Mouse (Mus musculus): ENCODE measurements at regions not wholly inside any gene's neighbourhood (a gene's known extent, or its start where the extent isn't known, plus 50 kb on each side); places are given as distances from the start of the nearest gene placed in this dataset.

- WGBS = 91% methylated on average over 7 of the region's 7 CpGs
- ATAC-seq (ENCODE audit: low FRiP score) = no peak
- Histone ChIP-seq H3K9ac (replicated peaks) (no peak overlapping the region), H3K4me2 (no peak overlapping the region), H3K9me3 (replicated peaks) (no peaks in the 10 kb centered on the region), H3K4me1 (no peaks in the 10 kb centered on the region), H3K36me3 (no peaks in the 10 kb centered on the region), H3K27me3 (replicated peaks) (no peaks in the 10 kb centered on the region), H3K27ac (replicated peaks) (no peak overlapping the region), H3K4me3 (replicated peaks) (no peak overlapping the region)
Measured at GRCm38 (mm10) chr14:102825525-102825924, 156.9 kb downstream of the Kctd12 start.

- H3K4me3 ChIP-seq (replicated peaks) = no peak overlapping the region
- no peaks in the 10 kb centered on the region for H3K4me1 ChIP-seq
- WGBS = 92% methylated on average over 5 of the region's 5 CpGs
- H3K9me3 ChIP-seq (replicated peaks) = no peaks in the 10 kb centered on the region
- ATAC-seq (ENCODE audit: low FRiP score) = no peak
- no peak overlapping the region for H3K9ac ChIP-seq (replicated peaks)
- H3K36me3 ChIP-seq = no peaks in the 10 kb centered on the region
- no peak overlapping the region for H3K27ac ChIP-seq (replicated peaks)
- no peaks in the 10 kb centered on the region for H3K27me3 ChIP-seq (replicated peaks)
- H3K4me2 ChIP-seq = no peak overlapping the region
Measured at GRCm38 (mm10) chr14:102820663-102821062, 161.8 kb downstream of the Kctd12 start.

- no peak for ATAC-seq (ENCODE audit: low FRiP score)
- Histone ChIP-seq H3K4me3 (replicated peaks) (no peak overlapping the region), H3K9ac (replicated peaks) (no peak overlapping the region), H3K4me2 (no peak overlapping the region), H3K4me1 (no peaks in the 10 kb centered on the region), H3K27me3 (replicated peaks) (no peaks in the 10 kb centered on the region), H3K9me3 (replicated peaks) (no peaks in the 10 kb centered on the region), H3K27ac (replicated peaks) (no peak overlapping the region), H3K36me3 (no peaks in the 10 kb centered on the region)
- 69% methylated on average over 5 of the region's 5 CpGs for WGBS
Measured at GRCm38 (mm10) chr14:102811678-102812081, 170.8 kb downstream of the Kctd12 start.

GRCm38 (mm10) chr14:102811022-102811421 lies 171.4 kb downstream of the Kctd12 start:
- H3K9ac ChIP-seq (replicated peaks) = no peak overlapping the region
- no peaks in the 10 kb centered on the region for H3K27me3 ChIP-seq (replicated peaks)
- H3K9me3 ChIP-seq (replicated peaks) = no peaks in the 10 kb centered on the region
- H3K4me3 ChIP-seq (replicated peaks) = no peak overlapping the region
- H3K4me2 ChIP-seq = no peak overlapping the region
- no peaks in the 10 kb centered on the region for H3K36me3 ChIP-seq
- no peaks in the 10 kb centered on the region for H3K4me1 ChIP-seq
- H3K27ac ChIP-seq (replicated peaks) = no peak overlapping the region
- WGBS = 59% methylated on average over 5 of the region's 5 CpGs
- no peak for ATAC-seq (ENCODE audit: low FRiP score)

GRCm38 (mm10) chr14:102810121-102810921 lies 172.1 kb downstream of the Kctd12 start:
- WGBS = 66% methylated on average over 7 of the region's 7 CpGs
- no peak for ATAC-seq (ENCODE audit: low FRiP score)
- Histone ChIP-seq H3K36me3 (no peaks in the 10 kb centered on the region), H3K27me3 (replicated peaks) (no peaks in the 10 kb centered on the region), H3K9ac (replicated peaks) (no peak overlapping the region), H3K4me3 (replicated peaks) (no peak overlapping the region), H3K4me1 (no peaks in the 10 kb centered on the region), H3K9me3 (replicated peaks) (no peaks in the 10 kb centered on the region), H3K4me2 (no peak overlapping the region), H3K27ac (replicated peaks) (no peak overlapping the region)

GRCm38 (mm10) chr14:102805936-102806923 lies 176.2 kb downstream of the Kctd12 start:
- Histone ChIP-seq H3K9ac (replicated peaks) (no peak overlapping the region), H3K4me3 (replicated peaks) (no peak overlapping the region), H3K9me3 (replicated peaks) (no peaks in the 10 kb centered on the region), H3K36me3 (no peaks in the 10 kb centered on the region), H3K4me1 (no peaks in the 10 kb centered on the region), H3K27me3 (replicated peaks) (no peaks in the 10 kb centered on the region), H3K27ac (replicated peaks) (no peak overlapping the region), H3K4me2 (no peak overlapping the region)
- WGBS = 74% methylated on average over 21 of the region's 21 CpGs
- ATAC-seq (ENCODE audit: low FRiP score) = no peak

GRCm38 (mm10) chr14:102795676-102796075 lies 186.8 kb downstream of the Kctd12 start:
- Histone ChIP-seq H3K9ac (replicated peaks) (no peak overlapping the region), H3K27me3 (replicated peaks) (no peaks in the 10 kb centered on the region), H3K27ac (replicated peaks) (no peak overlapping the region), H3K36me3 (no peaks in the 10 kb centered on the region), H3K4me3 (replicated peaks) (no peak overlapping the region), H3K4me2 (no peak overlapping the region), H3K4me1 (no peaks in the 10 kb centered on the region), H3K9me3 (replicated peaks) (peaks cover 3% of the 10 kb centered on the region; the same call in 1 of the 2 replicates)
- 77% methylated on average over 2 of the region's 2 CpGs for WGBS
- ATAC-seq (ENCODE audit: low FRiP score) = no peak

GRCm38 (mm10) chr14:102794898-102795297 lies 187.5 kb downstream of the Kctd12 start:
- no peak for ATAC-seq (ENCODE audit: low FRiP score)
- Histone ChIP-seq H3K27me3 (replicated peaks) (no peaks in the 10 kb centered on the region), H3K27ac (replicated peaks) (no peak overlapping the region), H3K9me3 (replicated peaks) (peaks cover 3% of the 10 kb centered on the region; the same call in 1 of the 2 replicates), H3K4me3 (replicated peaks) (no peak overlapping the region), H3K9ac (replicated peaks) (no peak overlapping the region), H3K4me1 (no peaks in the 10 kb centered on the region), H3K36me3 (no peaks in the 10 kb centered on the region), H3K4me2 (no peak overlapping the region)
- WGBS = 92% methylated on average over 2 of the region's 2 CpGs

- H3K27me3 ChIP-seq (replicated peaks) = no peaks in the 10 kb centered on the region
- no peak overlapping the region for H3K4me3 ChIP-seq (replicated peaks)
- H3K4me2 ChIP-seq = no peak overlapping the region
- no peak overlapping the region for H3K9ac ChIP-seq (replicated peaks)
- 84% methylated on average over 7 of the region's 7 CpGs for WGBS
- no peak overlapping the region for H3K27ac ChIP-seq (replicated peaks)
- H3K4me1 ChIP-seq = no peaks in the 10 kb centered on the region
- H3K36me3 ChIP-seq = no peaks in the 10 kb centered on the region
- peaks cover 3% of the 10 kb centered on the region; the same call in 1 of the 2 replicates for H3K9me3 ChIP-seq (replicated peaks)
- ATAC-seq (ENCODE audit: low FRiP score) = no peak
Measured at GRCm38 (mm10) chr14:102793753-102794152, 188.7 kb downstream of the Kctd12 start.

- WGBS = 77% methylated on average over 3 of the region's 3 CpGs
- no peaks in the 10 kb centered on the region for H3K27me3 ChIP-seq (replicated peaks)
- H3K4me1 ChIP-seq = no peaks in the 10 kb centered on the region
Measured at GRCm38 (mm10) chr14:102790916-102791315, 191.5 kb downstream of the Kctd12 start.

GRCm38 (mm10) chr14:102782227-102782626 lies 200.2 kb downstream of the Kctd12 start:
- H3K27ac ChIP-seq (replicated peaks) = no peak overlapping the region

More at GRCm38 (mm10) chr14:102790916-102791315, 191.5 kb downstream of the Kctd12 start:
- no peak overlapping the region for H3K9ac ChIP-seq (replicated peaks)
- H3K27ac ChIP-seq (replicated peaks) = no peak overlapping the region
- no peak overlapping the region for H3K4me3 ChIP-seq (replicated peaks)
- H3K36me3 ChIP-seq = no peaks in the 10 kb centered on the region
- H3K4me2 ChIP-seq = no peak overlapping the region
- peaks cover 3% of the 10 kb centered on the region; the same call in 1 of the 2 replicates for H3K9me3 ChIP-seq (replicated peaks)
- no peak for ATAC-seq (ENCODE audit: low FRiP score)

More at GRCm38 (mm10) chr14:102782227-102782626, 200.2 kb downstream of the Kctd12 start:
- Histone ChIP-seq H3K4me2 (no peak overlapping the region), H3K9me3 (replicated peaks) (no peaks in the 10 kb centered on the region), H3K36me3 (no peaks in the 10 kb centered on the region), H3K9ac (replicated peaks) (no peak overlapping the region), H3K4me3 (replicated peaks) (no peak overlapping the region), H3K4me1 (no peaks in the 10 kb centered on the region), H3K27me3 (replicated peaks) (no peaks in the 10 kb centered on the region)
- ATAC-seq (ENCODE audit: low FRiP score) = no peak
